ENCODE assay signal across 9 mouse cellular contexts in genomic region chr19:59239124-59239817, GRCm38 (mm10). TPM values are rescaled to one million over a fixed set of nuclear protein-coding genes. Genes with fewer than 3 reads are reported as not detected.
DNase-seq lines count a peak whose midpoint lies in the region; ATAC-seq and TF ChIP-seq lines count a peak whose summit lies in the region.
"Had no signal": no experiment of that assay in that cellular context is flagged by ENCODE, and none has a peak within 500 bp of the region (broad histone marks: within the 10 kb centered on the region; RNA-seq: fewer than 3 reads in every experiment).

No protein-coding gene starts in this region.

- H3K27ac ChIP-seq in CH12.LX (ENCODE audit: insufficient read depth, low read depth) = no peak overlapping the region
- no peak overlapping the region for H3K27ac ChIP-seq in forebrain, embryonic 13.5 days
- no peak overlapping the region for H3K27ac ChIP-seq in neural tube, embryonic 15.5 days (replicated peaks)
- no peak overlapping the region for H3K27ac ChIP-seq in testis, adult 2 months (ENCODE audit: control insufficient read depth, insufficient read depth, low read depth, low read length)

- H3K4me3 ChIP-seq in CH12.LX (replicated peaks in 1 of 3; ENCODE audit: low read depth in 2 of 3, low read length in 2 of 3, poor library complexity in 1 of 3) = no peak overlapping the region
- H3K4me3 ChIP-seq in forebrain, embryonic 13.5 days = no peak overlapping the region
- no peak overlapping the region for H3K4me3 ChIP-seq in lung, adult 2 months (replicated peaks; ENCODE audit: extremely low read depth, low read depth, low read length)
- H3K4me3 ChIP-seq in neural tube, embryonic 15.5 days (replicated peaks) = no peak overlapping the region
- no peak overlapping the region for H3K4me3 ChIP-seq in testis, adult 2 months (ENCODE audit: control insufficient read depth, low read depth, low read length)
- H3K4me3 ChIP-seq: erythroblast, embryonic 14.5 days had no signal

- TF ChIP-seq EP300 in CH12.LX (IDR thresholded peaks at IDR 0.05; ENCODE audit: low read length) = no peak

- no peaks in the 10 kb centered on the region for H3K9me3 ChIP-seq in CH12.LX (replicated peaks; ENCODE audit: low read length)
- no peaks in the 10 kb centered on the region for H3K9me3 ChIP-seq in forebrain, embryonic 13.5 days (replicated peaks)
- H3K9me3 ChIP-seq in neural tube, embryonic 15.5 days (replicated peaks) = no peaks in the 10 kb centered on the region

- peak; percentile 96 to 100 for TF ChIP-seq CTCF in CH12.LX (conservative IDR thresholded peaks at IDR 0.05 in 1 of 2, IDR thresholded peaks at IDR 0.05 in 1 of 2; ENCODE audit: low read depth in 2 of 2, low read length in 2 of 2)
- TF ChIP-seq CTCF in lung, adult 2 months (IDR thresholded peaks at IDR 0.05; ENCODE audit: insufficient read depth, low read length) = peak; percentile 100
- TF ChIP-seq CTCF in testis, adult 2 months (IDR thresholded peaks at IDR 0.05; ENCODE audit: control insufficient read depth, insufficient read depth, insufficient replicate concordance, low read depth, low read length) = peak; percentile 100

- no peak overlapping the region for H3K9ac ChIP-seq in CH12.LX (ENCODE audit: insufficient read depth, low read depth)
- H3K9ac ChIP-seq in forebrain, embryonic 13.5 days = no peak overlapping the region
- H3K9ac ChIP-seq in neural tube, embryonic 15.5 days (replicated peaks) = no peak overlapping the region

- TF ChIP-seq POLR2A in CH12.LX (IDR thresholded peaks at IDR 0.05; ENCODE audit: low read depth, low read length) = no peak
- TF ChIP-seq POLR2A in lung, adult 2 months (IDR thresholded peaks at IDR 0.05; ENCODE audit: borderline replicate concordance, extremely low read depth, low read depth, low read length) = no peak
- no peak for TF ChIP-seq POLR2A in testis, adult 2 months (IDR thresholded peaks at IDR 0.05; ENCODE audit: control insufficient read depth, low read depth, low read length)

- H3K4me2 ChIP-seq in CH12.LX (ENCODE audit: insufficient read depth, low read depth, poor library complexity, severe bottlenecking) = no peak overlapping the region
- no peak overlapping the region for H3K4me2 ChIP-seq in forebrain, embryonic 13.5 days
- no peak overlapping the region for H3K4me2 ChIP-seq in neural tube, embryonic 15.5 days

- no peaks in the 10 kb centered on the region for H3K36me3 ChIP-seq in CH12.LX (replicated peaks in 1 of 2; ENCODE audit: control insufficient read depth in 1 of 2, insufficient read depth in 1 of 2, low read length in 1 of 2)
- no peaks in the 10 kb centered on the region for H3K36me3 ChIP-seq in forebrain, embryonic 13.5 days (ENCODE audit: poor library complexity, severe bottlenecking)
- no peaks in the 10 kb centered on the region for H3K36me3 ChIP-seq in neural tube, embryonic 15.5 days
- H3K36me3 ChIP-seq in testis, adult 2 months (ENCODE audit: control insufficient read depth, insufficient read depth, low read length) = no peaks in the 10 kb centered on the region

- ATAC-seq in forebrain, embryonic 13.5 days = peak; percentile 69
- peak; percentile 31; the same call in 1 of the 2 replicates for ATAC-seq in neural tube, embryonic 15.5 days (ENCODE audit: low FRiP score)

- in situ Hi-C loops in CH12.LX (cut with MboI; ENCODE audit: low pct_ligation_motif_present, low pct_unique_long_range_greater_than_20kb, low sequenced_read_pairs) = no loop called here

- dilution Hi-C loops in CH12.LX (cut with MboI; ENCODE audit: extremely low pct_ligation_motif_present, extremely low pct_unique_long_range_greater_than_20kb, low sequenced_read_pairs) = no loop called here

- DNase-seq in CH12.LX (ENCODE audit: extremely low read depth) = peak; percentile 69
- peak; percentile 60 for DNase-seq in c-Kit-positive CD71-positive TER-119-negative erythroid progenitor cells, embryonic 14.5 days (ENCODE audit: low read depth)
- peak; percentile 56 for DNase-seq in heart, postnatal 25 days (ENCODE audit: low spot score)
- DNase-seq in large intestine, adult 2 months (ENCODE audit: low read depth, low spot score) = peak; percentile 58
- peak; percentile 87 for DNase-seq in lung, adult 2 months

- 23% methylated on average over 17 of the region's 17 CpGs for WGBS in forebrain, embryonic 13.5 days
- 18% methylated on average over 17 of the region's 17 CpGs for WGBS in large intestine, adult 2 months
- 17% methylated on average over 17 of the region's 17 CpGs for WGBS in lung, adult 2 months
- WGBS in neural tube, embryonic 15.5 days = 26% methylated on average over 17 of the region's 17 CpGs

- no peaks in the 10 kb centered on the region for H3K4me1 ChIP-seq in CH12.LX (ENCODE audit: control insufficient read depth in 1 of 2, insufficient read depth in 2 of 2)
- no peaks in the 10 kb centered on the region for H3K4me1 ChIP-seq in forebrain, embryonic 13.5 days
- H3K4me1 ChIP-seq in lung, adult 2 months (ENCODE audit: control insufficient read depth, insufficient read depth, low read length) = no peaks in the 10 kb centered on the region
- H3K4me1 ChIP-seq in neural tube, embryonic 15.5 days = no peaks in the 10 kb centered on the region
- peaks cover 2% of the 10 kb centered on the region for H3K4me1 ChIP-seq in testis, adult 2 months (ENCODE audit: control insufficient read depth, insufficient read depth, low read length)

- intact Hi-C loops in heart, postnatal 25 days (cut with DNase I) = loop anchor here (1.0 to 5.0 kb wide), 3 partner anchors 76 to 1073 kb away; no protein-coding TSS in a partner anchor

- H3K27me3 ChIP-seq in CH12.LX (replicated peaks) = no peaks in the 10 kb centered on the region
- H3K27me3 ChIP-seq in forebrain, embryonic 13.5 days = no peaks in the 10 kb centered on the region
- H3K27me3 ChIP-seq in neural tube, embryonic 15.5 days (replicated peaks) = 0 out of 2 replicates have a peak, but pooled peaks cover 9% of the 10 kb centered on the region
- no peaks in the 10 kb centered on the region for H3K27me3 ChIP-seq in testis, adult 2 months (ENCODE audit: control insufficient read depth, insufficient read depth, low read length)

- peak; percentile 78 for TF ChIP-seq RAD21 in CH12.LX (IDR thresholded peaks at IDR 0.05; ENCODE audit: low read depth, low read length)

- no peaks in the 10 kb centered on the region for H3K79me2 ChIP-seq in CH12.LX (replicated peaks; ENCODE audit: control insufficient read depth, extremely low read depth, insufficient read depth, poor library complexity, severe bottlenecking)

TF ChIP-seq in CH12.LX, 34 proteins besides CTCF, POLR2A, EP300 and RAD21:
- TF ChIP-seq SMC3 (IDR thresholded peaks at IDR 0.05; ENCODE audit: low read depth, low read length) (peak; percentile 96), ZNF384 (IDR thresholded peaks at IDR 0.05; ENCODE audit: low read depth, low read length) (no peak), NELFE (IDR thresholded peaks at IDR 0.05; ENCODE audit: low read depth, low read length) (peak; percentile 94; the same call in 1 of the 2 replicates), BHLHE40 (IDR thresholded peaks at IDR 0.05; ENCODE audit: low read depth, low read length) (0 out of 2 replicates have a peak, but pooled peaks have one; percentile 13), MXI1 (IDR thresholded peaks at IDR 0.05; ENCODE audit: low read depth, low read length) (no peak), TCF12 (IDR thresholded peaks at IDR 0.05; ENCODE audit: low read depth, low read length) (0 out of 2 replicates have a peak, but pooled peaks have one; percentile 37)

RNA-seq across cellular contexts. Expression of gene Kcnk18, which starts 20.3 kb away (rescaled TPM):
- not detected in 2 replicates for total RNA-seq in CH12.LX (2012; rRNA removed)
- total RNA-seq in CH12.LX (2014; rRNA removed) = not detected in 2 replicates
- polyA plus RNA-seq in CH12.LX (2012; ENCODE audit: insufficient read length, low read depth) = not detected in 2 replicates
- not detected in 2 replicates for polyA plus RNA-seq in forebrain, embryonic 13.5 days (2015; fragmentation: Nextera tagmentation; extraction: Ambion mirVana)
- total RNA-seq in heart, postnatal 25 days (2021) = not detected
- not detected in 2 replicates for polyA plus RNA-seq in large intestine, adult 2 months (2012; rRNA removed)
- polyA plus RNA-seq in lung, adult 2 months (2012; rRNA removed) = not detected in 2 replicates
- 0.14 and 0.27 TPM in 2 replicates for polyA plus RNA-seq in neural tube, embryonic 15.5 days (2015; fragmentation: Nextera tagmentation; extraction: Ambion mirVana)
- 0.04 and 0.05 TPM in 2 replicates for polyA plus RNA-seq in testis, adult 2 months (2012; rRNA removed)
- polyA plus RNA-seq: erythroblast, embryonic 14.5 days had no signal

RNA-seq across cellular contexts. Expression of gene Slc18a2, which starts 21.4 kb away (rescaled TPM):
- 0.04 TPM in 2 replicates for total RNA-seq in CH12.LX (2012; rRNA removed)
- total RNA-seq in CH12.LX (2014; rRNA removed) = not detected in 2 replicates
- polyA plus RNA-seq in CH12.LX (2012; ENCODE audit: insufficient read length, low read depth) = 0.50 and 0.86 TPM in 2 replicates
- polyA plus RNA-seq in forebrain, embryonic 13.5 days (2015; fragmentation: Nextera tagmentation; extraction: Ambion mirVana) = 26.1 and 28.6 TPM in 2 replicates
- total RNA-seq in heart, postnatal 25 days (2021) = under 1 TPM; 0.68 to 0.70 TPM
- polyA plus RNA-seq in large intestine, adult 2 months (2012; rRNA removed) = 0.55 and 0.97 TPM in 2 replicates
- polyA plus RNA-seq in lung, adult 2 months (2012; rRNA removed) = 0.26 and 0.54 TPM in 2 replicates
- 9.5 and 9.6 TPM in 2 replicates for polyA plus RNA-seq in neural tube, embryonic 15.5 days (2015; fragmentation: Nextera tagmentation; extraction: Ambion mirVana)
- polyA plus RNA-seq in testis, adult 2 months (2012; rRNA removed) = 0.35 and 0.47 TPM in 2 replicates
- polyA plus RNA-seq: erythroblast, embryonic 14.5 days had no signal
